9 mouse cellular contexts compared by ENCODE assay signal in the genomic region with DNA sequence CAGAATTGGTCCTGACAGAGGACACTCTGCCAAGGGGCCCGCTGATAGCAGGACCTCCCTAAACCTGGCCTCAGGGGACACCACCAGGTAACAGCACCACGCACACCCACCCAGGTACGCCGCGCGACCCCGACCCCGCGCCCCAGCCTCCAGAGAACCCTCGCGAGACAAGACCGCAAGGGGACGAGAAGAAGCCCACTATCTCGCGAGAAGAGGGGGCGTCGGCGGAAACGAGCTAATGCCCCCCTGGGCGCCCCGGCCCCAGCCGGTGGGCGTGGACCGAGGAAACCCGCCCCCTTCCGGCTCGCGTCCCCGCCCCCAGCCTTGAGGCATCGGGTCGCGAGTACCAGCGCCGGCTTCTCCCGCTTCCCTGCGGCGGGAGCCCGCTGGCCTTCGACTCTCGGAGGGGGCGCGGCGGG. TPM values are rescaled to one million over a fixed set of nuclear protein-coding genes. Genes with fewer than 3 reads are reported as not detected.
A peak's percentile ranks its signal among the peaks of the same experiment; 100 is the strongest.
DNase-seq lines count a peak whose midpoint lies in the region; ATAC-seq and TF ChIP-seq lines count a peak whose summit lies in the region.
"Had no signal": no experiment of that assay in that cellular context is flagged by ENCODE, and none has a peak within 500 bp of the region (broad histone marks: within the 10 kb centered on the region; RNA-seq: fewer than 3 reads in every experiment).

Gene Casc4 (plus strand): TSS at position 339 of the 419 bp plus-strand sequence.

- H3K27ac ChIP-seq in forebrain, postnatal 0 days (ENCODE audit: low read depth, low read length) = peak within 1 kb of the TSS; percentile 96
- H3K27ac ChIP-seq in lung, embryonic 14.5 days (ENCODE audit: low read depth) = peak within 1 kb of the TSS; percentile 75
- peak within 1 kb of the TSS; percentile 82 for H3K27ac ChIP-seq in thymus, adult 2 months (ENCODE audit: control insufficient read depth, insufficient read depth, low read length)
- H3K27ac ChIP-seq: macrophage had no signal

- H3K27me3 ChIP-seq in forebrain, postnatal 0 days (ENCODE audit: insufficient read depth, low read length) = no peaks in the 10 kb centered on the region
- no peaks in the 10 kb centered on the region for H3K27me3 ChIP-seq in lung, embryonic 14.5 days (ENCODE audit: insufficient read depth, low read length)
- no peaks in the 10 kb centered on the region for H3K27me3 ChIP-seq in thymus, adult 2 months (ENCODE audit: control insufficient read depth, insufficient read depth, low read length)

- H3K9me3 ChIP-seq in forebrain, postnatal 0 days (ENCODE audit: low read length) = no peaks in the 10 kb centered on the region
- H3K9me3 ChIP-seq in lung, embryonic 14.5 days (ENCODE audit: low read depth, low read length) = no peaks in the 10 kb centered on the region

- H3K36me3 ChIP-seq in forebrain, postnatal 0 days (ENCODE audit: insufficient read depth) = no peaks in the 10 kb centered on the region; the same call in 1 of the 2 replicates
- H3K36me3 ChIP-seq in lung, embryonic 14.5 days (ENCODE audit: insufficient read depth) = no peaks in the 10 kb centered on the region
- no peaks in the 10 kb centered on the region for H3K36me3 ChIP-seq in thymus, adult 2 months (ENCODE audit: control insufficient read depth, insufficient read depth, low read length)

- ATAC-seq in forebrain, postnatal 0 days = peak; percentile 98
- peak; percentile 96 for ATAC-seq in lung, embryonic 14.5 days (ENCODE audit: insufficient read depth)

- TF ChIP-seq POLR2A in thymus, adult 2 months (IDR thresholded peaks at IDR 0.05; ENCODE audit: control insufficient read depth, extremely low read depth, insufficient read depth, low read length, poor library complexity) = peak; percentile 77

- H3K9ac ChIP-seq in forebrain, postnatal 0 days = peak within 1 kb of the TSS; percentile 78
- H3K9ac ChIP-seq in lung, embryonic 14.5 days = peak within 1 kb of the TSS; percentile 87

- TF ChIP-seq CTCF in forebrain, postnatal 0 days (IDR thresholded peaks at IDR 0.05; ENCODE audit: low read depth) = no peak
- no peak for TF ChIP-seq CTCF in lung, embryonic 14.5 days (IDR thresholded peaks at IDR 0.05; ENCODE audit: low read depth)
- 0 out of 2 replicates have a peak, but pooled peaks have one; percentile 52 for TF ChIP-seq CTCF in thymus, adult 2 months (IDR thresholded peaks at IDR 0.05; ENCODE audit: borderline replicate concordance, control insufficient read depth, extremely low read depth, insufficient read depth, low read length, poor library complexity)

- DNase-seq in ES-CJ7 (ENCODE audit: low read depth, low spot score) = peak; percentile 96
- DNase-seq in cerebellum, adult 11 months = peak; percentile 84
- peak; percentile 97 for DNase-seq in forebrain, postnatal 0 days
- peak; percentile 95 for DNase-seq in heart, postnatal 4 days
- DNase-seq in layer of hippocampus, adult 8-10 months (ENCODE audit: low spot score in 2 of 2) = peak; percentile 82 to 91
- DNase-seq in lung, embryonic 14.5 days = peak; percentile 98
- DNase-seq in ovary, adult 18-20 months (ENCODE audit: low spot score) = peak; percentile 89
- peak; percentile 96 for DNase-seq in thymus, adult 2 months

- H3K4me3 ChIP-seq in forebrain, postnatal 0 days (ENCODE audit: low read depth, low read length) = peak within 1 kb of the TSS; percentile 97
- H3K4me3 ChIP-seq in lung, embryonic 14.5 days (ENCODE audit: low read depth, low read length) = peak within 1 kb of the TSS; percentile 84
- peak within 1 kb of the TSS; percentile 71 for H3K4me3 ChIP-seq in thymus, adult 2 months (ENCODE audit: control insufficient read depth, insufficient read depth, low read length)

- H3K4me2 ChIP-seq in forebrain, postnatal 0 days (ENCODE audit: low read depth) = peak within 1 kb of the TSS; percentile 77
- peak within 1 kb of the TSS; percentile 89 for H3K4me2 ChIP-seq in lung, embryonic 14.5 days

- 0% methylated on average over 40 of the region's 43 CpGs for WGBS in forebrain, postnatal 0 days
- under 1% methylated on average over 32 of the region's 43 CpGs for WGBS in lung, embryonic 14.5 days
- WGBS in thymus, adult 2 months = under 1% methylated on average over 43 of the region's 43 CpGs

- peaks cover 9% of the 10 kb centered on the region for H3K4me1 ChIP-seq in forebrain, postnatal 0 days (ENCODE audit: insufficient read depth)
- 0 out of 2 replicates have a peak, but pooled peaks cover 6% of the 10 kb centered on the region for H3K4me1 ChIP-seq in lung, embryonic 14.5 days (ENCODE audit: insufficient read depth)
- H3K4me1 ChIP-seq in thymus, adult 2 months (replicated peaks; ENCODE audit: control insufficient read depth, insufficient read depth, low read length) = peaks cover 6% of the 10 kb centered on the region

RNA-seq across cellular contexts. Expression of gene Casc4, which starts in this region (rescaled TPM):
- total RNA-seq in forebrain, postnatal 0 days (2014; rRNA removed) = 116 and 135 TPM in 2 replicates
- 21.3 and 44.7 TPM in 2 replicates for polyA plus RNA-seq in forebrain, postnatal 0 days (2015; fragmentation: Nextera tagmentation; extraction: Ambion mirVana)
- total RNA-seq in heart, postnatal 4 days (2021) = 10 to 100 TPM; 28.7 to 30.0 TPM
- total RNA-seq in layer of hippocampus, adult 8-10 months (2022) = 10 to 100 TPM; 90.4 to 95.9 (median 92.5) TPM
- 22.4 and 24.1 TPM in 2 replicates for polyA plus RNA-seq in lung, embryonic 14.5 days (2014; fragmentation: Nextera tagmentation; extraction: Ambion mirVana)
- polyA plus RNA-seq in thymus, adult 2 months (2012; rRNA removed) = 8.7 and 10.0 TPM in 2 replicates

Comparison
In these comparisons a context has a peak if more than half of its experiments do, and no peak if none do; other contexts are left out.
1. Peak in every context shown above with its lines: DNase-seq, ATAC-seq, H3K4me3 ChIP-seq and H3K27ac ChIP-seq.